Mouse (Mus musculus) heart, postnatal 4 days (tissue): ENCODE measurements at regions not wholly inside any gene's neighbourhood (a gene's known extent, or its start where the extent isn't known, plus 50 kb on each side); places are given as distances from the start of the nearest gene placed in this dataset.

Source experiments
- DNase-seq: peaks from one replicate; pipeline ENCODE4 v3.0.0; 2021

GRCm38 (mm10) chr5:43339671-43340070, 106.7 kb downstream of the Cpeb2 start:
- no peak for DNase-seq

- no peak for DNase-seq
Observed at GRCm38 (mm10) chr5:43341475-43341874, 108.5 kb downstream of the Cpeb2 start.

- DNase-seq: no peak
Observed at GRCm38 (mm10) chr5:43344441-43344840, 111.5 kb downstream of the Cpeb2 start.

- no peak for DNase-seq
Observed at GRCm38 (mm10) chr5:43350987-43351386, 118.0 kb downstream of the Cpeb2 start.

- DNase-seq: no peak
Observed at GRCm38 (mm10) chr5:43353021-43353990, 120.3 kb downstream of the Cpeb2 start.

- no peak for DNase-seq
Observed at GRCm38 (mm10) chr5:43354351-43354942, 121.5 kb downstream of the Cpeb2 start.

- DNase-seq: peak; percentile 90
Observed at GRCm38 (mm10) chr5:43355026-43355580, 122.1 kb downstream of the Cpeb2 start.

- no peak for DNase-seq
Observed at GRCm38 (mm10) chr5:43355832-43356231, 122.9 kb downstream of the Cpeb2 start.

- peak; percentile 27 for DNase-seq
Observed at GRCm38 (mm10) chr5:43357100-43357680, 124.2 kb downstream of the Cpeb2 start.

GRCm38 (mm10) chr5:43357901-43358300, 124.9 kb downstream of the Cpeb2 start:
- DNase-seq: no peak

- no peak for DNase-seq
Observed at GRCm38 (mm10) chr5:43358928-43359765, 126.2 kb downstream of the Cpeb2 start.

- DNase-seq: peak; percentile 49
Observed at GRCm38 (mm10) chr5:43360298-43360697, 127.3 kb downstream of the Cpeb2 start.

GRCm38 (mm10) chr5:43361026-43361425, 128.1 kb downstream of the Cpeb2 start:
- DNase-seq: no peak

- no peak for DNase-seq
Observed at GRCm38 (mm10) chr5:43372385-43372784, 139.4 kb downstream of the Cpeb2 start.

GRCm38 (mm10) chr5:43384689-43385375, 130.5 kb upstream of the C1qtnf7 start:
- DNase-seq: no peak

- DNase-seq: no peak
Observed at GRCm38 (mm10) chr5:43390997-43391396, 124.3 kb upstream of the C1qtnf7 start.

GRCm38 (mm10) chr5:43391412-43392029, 123.8 kb upstream of the C1qtnf7 start:
- peak; percentile 58 for DNase-seq

GRCm38 (mm10) chr5:43392908-43393545, 122.3 kb upstream of the C1qtnf7 start:
- no peak for DNase-seq

GRCm38 (mm10) chr5:43417259-43417658, 98.1 kb upstream of the C1qtnf7 start:
- DNase-seq: no peak
